Mouse (Mus musculus): ENCODE data around the gene Cdh16. TPM values are rescaled to one million over a fixed set of nuclear protein-coding genes. Genes with fewer than 3 reads are reported as not detected.
A peak's percentile ranks its signal among the peaks of the same experiment; 100 is the strongest.
"Not testable (repeated sequence)": the region's sequence is repeated elsewhere in the genome, so short reads cannot be mapped to it uniquely, and the experiment has no call there.

The Cdh16 gene
- polyA plus RNA-seq, 1 experiment from 2014 or later = not detected

DNA sequence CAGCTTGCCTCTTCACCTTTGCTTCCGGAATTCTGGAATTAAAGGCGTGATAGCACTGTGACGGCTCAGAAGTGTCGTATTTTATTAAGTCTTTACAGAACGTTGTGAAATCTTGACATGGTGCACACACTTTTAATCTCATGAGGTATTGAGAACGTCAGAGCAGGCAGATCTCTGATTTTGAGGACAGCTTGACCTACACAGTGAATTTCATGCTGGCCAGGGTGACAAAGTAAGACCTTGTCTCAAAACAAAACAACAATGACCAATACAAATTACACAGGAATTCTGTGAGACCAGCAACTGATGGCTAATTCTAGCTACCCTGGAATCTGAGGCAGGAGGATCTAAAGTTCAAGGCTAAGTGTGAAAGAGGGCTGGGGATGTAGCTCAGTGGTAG, 31.6 kb downstream of the Cdh16 start:
- Histone ChIP-seq H3K36me3 (ENCODE audit: control insufficient read depth, insufficient read depth) (peaks cover 29% of the 10 kb centered on the region), H3K27me3 (replicated peaks; ENCODE audit: control insufficient read depth, insufficient read depth, low read length) (no peaks in the 10 kb centered on the region), H3K4me3 (ENCODE audit: low read depth, low read length) (no peak overlapping the region), H3K4me2 (replicated peaks; ENCODE audit: low read depth) (peak overlapping the region; percentile 80; the same call in 1 of the 2 replicates), H3K9ac (ENCODE audit: low read depth, low read length) (no peak overlapping the region), H3K27ac (ENCODE audit: low read depth, low read length) (no peak overlapping the region), H3K9me3 (ENCODE audit: control insufficient read depth) (no peaks in the 10 kb centered on the region), H3K4me1 (replicated peaks; ENCODE audit: control insufficient read depth, insufficient read depth, low read length) (no peaks in the 10 kb centered on the region; the same call in 1 of the 2 replicates)
- no peak for TF ChIP-seq CTCF (IDR thresholded peaks at IDR 0.05; ENCODE audit: low read depth)
- ATAC-seq = no peak
- WGBS = 46% methylated on average over 6 of the region's 6 CpGs

DNA sequence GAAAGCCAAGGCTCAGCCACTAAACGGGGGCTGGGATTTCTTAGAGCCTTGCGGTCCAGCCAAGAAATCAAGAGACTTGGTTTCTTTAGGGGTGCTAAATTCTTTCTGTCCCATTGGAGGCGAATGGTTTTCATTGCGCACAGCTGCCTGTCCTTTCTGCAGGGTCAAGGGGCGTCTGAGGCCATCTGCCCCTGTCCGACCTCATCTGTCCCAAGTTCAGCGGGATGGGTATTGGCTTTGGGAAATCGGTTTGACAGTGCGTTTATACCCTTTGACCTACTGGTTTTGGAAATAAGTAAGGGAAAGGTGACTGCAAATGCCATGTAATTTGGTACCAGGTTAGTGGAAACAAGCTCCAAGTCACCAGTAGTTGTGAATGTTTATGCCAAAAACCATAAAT, 32.3 kb downstream of the Cdh16 start:
- ATAC-seq = no peak
- H3K9ac ChIP-seq (ENCODE audit: low read depth, low read length) = peak overlapping the region; percentile 40
- no peaks in the 10 kb centered on the region for H3K9me3 ChIP-seq (ENCODE audit: control insufficient read depth)
- peaks cover 29% of the 10 kb centered on the region for H3K36me3 ChIP-seq (ENCODE audit: control insufficient read depth, insufficient read depth)
- peak overlapping the region; percentile 69 for H3K4me3 ChIP-seq (ENCODE audit: low read depth, low read length)
- H3K27ac ChIP-seq (ENCODE audit: low read depth, low read length) = peak overlapping the region; percentile 81
- H3K4me1 ChIP-seq (replicated peaks; ENCODE audit: control insufficient read depth, insufficient read depth, low read length) = no peaks in the 10 kb centered on the region; the same call in 1 of the 2 replicates
- 1% methylated on average over 9 of the region's 9 CpGs for WGBS
- H3K4me2 ChIP-seq (replicated peaks; ENCODE audit: low read depth) = peak overlapping the region; percentile 80
- H3K27me3 ChIP-seq (replicated peaks; ENCODE audit: control insufficient read depth, insufficient read depth, low read length) = no peaks in the 10 kb centered on the region
- TF ChIP-seq CTCF (IDR thresholded peaks at IDR 0.05; ENCODE audit: low read depth) = no peak

DNA sequence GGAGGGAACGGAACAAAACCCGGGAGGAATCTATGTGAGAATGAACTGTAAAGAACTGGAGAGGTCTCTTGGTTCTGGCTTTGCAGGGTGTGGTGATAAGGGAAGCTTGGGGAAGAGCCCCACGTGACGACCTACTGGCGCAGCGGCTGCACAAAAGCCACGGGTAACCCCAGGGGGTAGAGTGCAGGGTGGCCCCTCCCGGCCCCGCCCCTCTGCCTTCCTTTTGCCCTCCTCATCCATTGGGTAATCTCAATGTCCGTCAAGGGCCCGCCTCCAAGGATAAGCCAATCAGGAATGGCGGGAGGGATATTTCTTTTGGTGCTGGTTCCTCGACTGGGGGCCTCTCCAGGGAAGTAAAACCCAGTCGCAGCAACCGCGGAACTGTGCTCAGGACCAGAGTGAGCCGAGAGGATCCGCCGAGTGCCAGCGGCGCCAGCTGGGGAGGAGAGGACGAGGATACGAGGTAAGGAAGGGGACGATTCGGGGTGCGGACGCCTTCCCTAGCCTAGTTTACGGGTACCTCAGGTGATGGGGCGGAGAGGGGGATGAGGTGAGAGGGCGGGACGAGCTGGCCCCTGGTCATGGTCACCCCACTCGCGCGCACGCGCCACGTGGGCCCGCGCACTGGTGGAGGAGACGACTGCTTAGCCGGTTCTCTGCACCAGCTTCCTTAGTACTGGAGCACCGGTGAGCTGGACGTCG, 32.9 kb downstream of the Cdh16 start, which contains the start of gene Pdp2:
Gene Pdp2 (plus strand): TSS at position 319 of the 702 bp plus-strand sequence.
- peak; percentile 98 for ATAC-seq
- under 1% methylated on average over 44 of the region's 44 CpGs for WGBS
- peak within 1 kb of the TSS; percentile 80 for H3K4me2 ChIP-seq (replicated peaks; ENCODE audit: low read depth)
- H3K36me3 ChIP-seq (ENCODE audit: control insufficient read depth, insufficient read depth) = peaks cover 25% of the 10 kb centered on the region
- H3K27me3 ChIP-seq (replicated peaks; ENCODE audit: control insufficient read depth, insufficient read depth, low read length) = no peaks in the 10 kb centered on the region
- no peak for TF ChIP-seq CTCF (IDR thresholded peaks at IDR 0.05; ENCODE audit: low read depth)
- H3K27ac ChIP-seq (ENCODE audit: low read depth, low read length) = peak within 1 kb of the TSS; percentile 81
- H3K4me1 ChIP-seq (replicated peaks; ENCODE audit: control insufficient read depth, insufficient read depth, low read length) = no peaks in the 10 kb centered on the region; the same call in 1 of the 2 replicates
- peak within 1 kb of the TSS; percentile 40 for H3K9ac ChIP-seq (ENCODE audit: low read depth, low read length)
- peak within 1 kb of the TSS; percentile 69 for H3K4me3 ChIP-seq (ENCODE audit: low read depth, low read length)
- H3K9me3 ChIP-seq (ENCODE audit: control insufficient read depth) = no peaks in the 10 kb centered on the region

DNA sequence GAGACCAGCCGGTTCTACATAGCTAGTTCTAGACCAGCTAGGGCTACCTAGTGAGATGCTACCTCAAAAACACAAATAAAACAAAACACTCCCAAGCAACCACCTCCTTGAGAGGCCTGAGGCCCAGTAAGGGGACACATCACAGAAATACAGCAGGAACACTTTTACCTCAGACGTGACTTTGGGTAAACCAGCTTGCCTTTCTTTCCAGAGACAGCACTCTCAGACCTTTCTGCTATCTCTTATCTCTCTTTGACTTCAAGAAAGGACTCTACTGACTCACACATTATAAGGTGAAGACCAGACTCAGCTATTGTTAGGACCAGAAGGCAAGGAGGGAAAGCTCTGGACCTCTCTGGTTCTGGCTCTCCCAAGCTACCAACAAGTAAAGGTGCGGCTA, 33.9 kb downstream of the Cdh16 start:
- Histone ChIP-seq H3K9me3 (ENCODE audit: control insufficient read depth) (no peaks in the 10 kb centered on the region), H3K27ac (ENCODE audit: low read depth, low read length) (no peak overlapping the region), H3K27me3 (replicated peaks; ENCODE audit: control insufficient read depth, insufficient read depth, low read length) (no peaks in the 10 kb centered on the region), H3K4me1 (replicated peaks; ENCODE audit: control insufficient read depth, insufficient read depth, low read length) (no peaks in the 10 kb centered on the region; the same call in 1 of the 2 replicates), H3K36me3 (ENCODE audit: control insufficient read depth, insufficient read depth) (peaks cover 17% of the 10 kb centered on the region), H3K4me2 (replicated peaks; ENCODE audit: low read depth) (no peak overlapping the region), H3K9ac (ENCODE audit: low read depth, low read length) (no peak overlapping the region), H3K4me3 (ENCODE audit: low read depth, low read length) (no peak overlapping the region)
- no peak for ATAC-seq
- 86% methylated on average over 3 of the region's 3 CpGs for WGBS
- no peak for TF ChIP-seq CTCF (IDR thresholded peaks at IDR 0.05; ENCODE audit: low read depth)

DNA sequence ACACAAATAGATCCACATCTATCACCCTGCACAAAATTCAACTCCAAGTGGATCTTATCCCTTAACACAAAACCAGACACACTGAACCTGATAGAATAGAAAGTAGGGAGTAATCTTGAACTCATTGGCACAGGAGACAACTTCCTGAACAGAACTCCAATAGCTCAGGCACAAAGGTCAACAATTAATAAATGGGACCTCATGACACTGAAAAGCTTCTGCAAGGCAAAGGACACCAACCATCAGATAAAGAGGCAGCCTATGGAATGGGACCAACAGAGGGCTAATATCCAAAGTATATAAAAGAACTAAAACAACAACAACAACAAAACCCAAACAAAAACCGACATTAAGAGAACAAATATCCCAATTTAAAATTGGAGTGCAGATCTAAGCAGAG, 39.7 kb downstream of the Cdh16 start:
- no peak overlapping the region for H3K4me2 ChIP-seq (replicated peaks; ENCODE audit: low read depth)

DNA sequence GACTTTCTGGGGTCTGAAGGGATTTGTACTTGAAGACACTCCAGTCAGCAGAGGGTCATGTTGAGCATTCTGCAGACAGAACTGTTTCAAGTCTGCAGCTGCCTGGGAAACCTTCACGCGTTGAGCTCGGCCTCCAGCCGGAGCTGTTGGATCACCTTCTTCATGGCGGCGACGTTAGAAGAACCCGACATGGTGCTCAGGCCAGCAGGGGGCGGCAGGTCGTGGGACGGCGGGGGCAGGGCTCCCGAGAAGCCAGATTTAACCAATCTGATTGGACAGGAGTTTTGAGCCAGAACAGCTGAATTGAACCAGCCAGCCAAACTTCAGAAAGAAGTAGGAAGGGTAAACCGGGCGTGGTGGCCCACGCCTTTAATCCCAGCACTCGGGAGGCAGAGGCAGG, 46.6 kb downstream of the Cdh16 start:
- ATAC-seq; H3K4me1 ChIP-seq (replicated peaks; ENCODE audit: control insufficient read depth, insufficient read depth, low read length); H3K27me3 ChIP-seq (replicated peaks; ENCODE audit: control insufficient read depth, insufficient read depth, low read length); H3K36me3 ChIP-seq (ENCODE audit: control insufficient read depth, insufficient read depth); H3K9ac ChIP-seq (ENCODE audit: low read depth, low read length); H3K9me3 ChIP-seq (ENCODE audit: control insufficient read depth); H3K27ac ChIP-seq (ENCODE audit: low read depth, low read length); H3K4me3 ChIP-seq (ENCODE audit: low read depth, low read length); H3K4me2 ChIP-seq (replicated peaks; ENCODE audit: low read depth): not testable (repeated sequence)
- peak; percentile 10; the same call in 1 of the 2 replicates for TF ChIP-seq CTCF (IDR thresholded peaks at IDR 0.05; ENCODE audit: low read depth)
- WGBS = 78% methylated on average over 17 of the region's 17 CpGs

More for the DNA sequence above, 39.7 kb downstream of the Cdh16 start:
- no peaks in the 10 kb centered on the region for H3K27me3 ChIP-seq (replicated peaks; ENCODE audit: control insufficient read depth, insufficient read depth, low read length)
- WGBS = 54% methylated on average over 1 of the region's 1 CpGs
- no peak overlapping the region for H3K4me3 ChIP-seq (ENCODE audit: low read depth, low read length)
- H3K9me3 ChIP-seq (ENCODE audit: control insufficient read depth) = no peaks in the 10 kb centered on the region
- no peak overlapping the region for H3K27ac ChIP-seq (ENCODE audit: low read depth, low read length)
- H3K36me3 ChIP-seq (ENCODE audit: control insufficient read depth, insufficient read depth) = no peaks in the 10 kb centered on the region
- ATAC-seq = peak; percentile 79
- H3K9ac ChIP-seq (ENCODE audit: low read depth, low read length) = no peak overlapping the region
- H3K4me1 ChIP-seq (replicated peaks; ENCODE audit: control insufficient read depth, insufficient read depth, low read length) = no peaks in the 10 kb centered on the region
- TF ChIP-seq CTCF (IDR thresholded peaks at IDR 0.05; ENCODE audit: low read depth) = no peak
